Mouse (Mus musculus): Measurements from ENCODE around the gene Olfml3. TPM values are rescaled to one million over a fixed set of nuclear protein-coding genes. Genes with fewer than 3 reads are reported as not detected.

Gene Olfml3
- 5.6 and 6.3 TPM in 2 replicates for polyA plus RNA-seq (2014; fragmentation: Nextera tagmentation; extraction: Ambion mirVana)

GRCm38 (mm10) chr3:103737778-103738571, at the start of gene Olfml3:
Gene Olfml3, minus strand, starts transcription at chr3:103738001.
- peak; percentile 94 for DNase-seq (ENCODE audit: low spot score)
- Histone ChIP-seq H3K4me1 (ENCODE audit: control insufficient read depth, insufficient read depth, low read length) (peaks cover 38% of the 10 kb centered on the region), H3K4me3 (ENCODE audit: low read depth, low read length) (no peak within 1 kb of the TSS), H3K36me3 (ENCODE audit: control insufficient read depth, insufficient read depth, low read length) (peaks cover 6% of the 10 kb centered on the region; the same call in 1 of the 2 replicates), H3K9ac (ENCODE audit: low read length) (peak within 1 kb of the TSS; percentile 22; the same call in 1 of the 2 replicates), H3K27me3 (replicated peaks; ENCODE audit: control insufficient read depth, insufficient read depth, low read length) (no peaks in the 10 kb centered on the region), H3K4me2 (ENCODE audit: low read length) (peak within 1 kb of the TSS; percentile 42), H3K9me3 (replicated peaks; ENCODE audit: control insufficient read depth, low read length) (no peaks in the 10 kb centered on the region), H3K27ac (ENCODE audit: low read depth, low read length) (peak within 1 kb of the TSS; percentile 76)
- WGBS, result under 1% methylated on average over 18 of the region's 18 CpGs
- peak; percentile 71 for ATAC-seq

GRCm38 (mm10) chr3:103787225-103787624, 49.4 kb upstream of the Olfml3 start:
- H3K36me3 ChIP-seq (ENCODE audit: control insufficient read depth, insufficient read depth, low read length), result no peaks in the 10 kb centered on the region
- no peak overlapping the region for H3K4me3 ChIP-seq (ENCODE audit: low read depth, low read length)
- no peaks in the 10 kb centered on the region for H3K27me3 ChIP-seq (replicated peaks; ENCODE audit: control insufficient read depth, insufficient read depth, low read length)
- H3K4me1 ChIP-seq (ENCODE audit: control insufficient read depth, insufficient read depth, low read length), result peaks cover 17% of the 10 kb centered on the region
- ATAC-seq, result no peak
- H3K4me2 ChIP-seq (ENCODE audit: low read length), result no peak overlapping the region
- DNase-seq (ENCODE audit: low spot score), result no peak
- 66% methylated on average over 7 of the region's 7 CpGs for WGBS
- no peak overlapping the region for H3K27ac ChIP-seq (ENCODE audit: low read depth, low read length)
- no peaks in the 10 kb centered on the region for H3K9me3 ChIP-seq (replicated peaks; ENCODE audit: control insufficient read depth, low read length)
- no peak overlapping the region for H3K9ac ChIP-seq (ENCODE audit: low read length)

- no peak for DNase-seq (ENCODE audit: low spot score)
- H3K36me3 ChIP-seq (ENCODE audit: control insufficient read depth, insufficient read depth, low read length), result 0 out of 2 replicates have a peak, but pooled peaks cover 4% of the 10 kb centered on the region
- no peaks in the 10 kb centered on the region for H3K9me3 ChIP-seq (replicated peaks; ENCODE audit: control insufficient read depth, low read length)
- no peak overlapping the region for H3K4me3 ChIP-seq (ENCODE audit: low read depth, low read length)
- H3K27ac ChIP-seq (ENCODE audit: low read depth, low read length), result no peak overlapping the region
- 95% methylated on average over 4 of the region's 4 CpGs for WGBS
- H3K9ac ChIP-seq (ENCODE audit: low read length), result no peak overlapping the region
- no peak for ATAC-seq
- H3K27me3 ChIP-seq (replicated peaks; ENCODE audit: control insufficient read depth, insufficient read depth, low read length), result no peaks in the 10 kb centered on the region
- no peak overlapping the region for H3K4me2 ChIP-seq (ENCODE audit: low read length)
- H3K4me1 ChIP-seq (ENCODE audit: control insufficient read depth, insufficient read depth, low read length), result no peaks in the 10 kb centered on the region
Observed at GRCm38 (mm10) chr3:103782844-103783609, 45.2 kb upstream of the Olfml3 start.

- Histone ChIP-seq H3K4me1 (ENCODE audit: control insufficient read depth, insufficient read depth, low read length) (no peaks in the 10 kb centered on the region), H3K27ac (ENCODE audit: low read depth, low read length) (no peak overlapping the region), H3K36me3 (ENCODE audit: control insufficient read depth, insufficient read depth, low read length) (peaks cover 15% of the 10 kb centered on the region), H3K4me3 (ENCODE audit: low read depth, low read length) (no peak overlapping the region), H3K9ac (ENCODE audit: low read length) (no peak overlapping the region), H3K9me3 (replicated peaks; ENCODE audit: control insufficient read depth, low read length) (no peaks in the 10 kb centered on the region), H3K4me2 (ENCODE audit: low read length) (no peak overlapping the region), H3K27me3 (replicated peaks; ENCODE audit: control insufficient read depth, insufficient read depth, low read length) (no peaks in the 10 kb centered on the region)
- no peak for ATAC-seq
- DNase-seq (ENCODE audit: low spot score), result no peak
- WGBS, result 83% methylated on average over 5 of the region's 5 CpGs
Observed at GRCm38 (mm10) chr3:103780777-103781176, 43.0 kb upstream of the Olfml3 start.

GRCm38 (mm10) chr3:103780271-103780670, 42.5 kb upstream of the Olfml3 start:
- DNase-seq (ENCODE audit: low spot score) (no peak), ATAC-seq (no peak)
- Histone ChIP-seq H3K27ac (ENCODE audit: low read depth, low read length) (no peak overlapping the region), H3K4me1 (ENCODE audit: control insufficient read depth, insufficient read depth, low read length) (no peaks in the 10 kb centered on the region), H3K27me3 (replicated peaks; ENCODE audit: control insufficient read depth, insufficient read depth, low read length) (no peaks in the 10 kb centered on the region), H3K4me2 (ENCODE audit: low read length) (no peak overlapping the region), H3K9ac (ENCODE audit: low read length) (no peak overlapping the region), H3K36me3 (ENCODE audit: control insufficient read depth, insufficient read depth, low read length) (peaks cover 18% of the 10 kb centered on the region), H3K9me3 (replicated peaks; ENCODE audit: control insufficient read depth, low read length) (no peaks in the 10 kb centered on the region), H3K4me3 (ENCODE audit: low read depth, low read length) (no peak overlapping the region)
- 77% methylated on average over 3 of the region's 3 CpGs for WGBS

GRCm38 (mm10) chr3:103779183-103779582, 41.4 kb upstream of the Olfml3 start:
- no peak for ATAC-seq
- 67% methylated on average over 7 of the region's 7 CpGs for WGBS
- Histone ChIP-seq H3K9ac (ENCODE audit: low read length) (no peak overlapping the region), H3K4me3 (ENCODE audit: low read depth, low read length) (no peak overlapping the region), H3K4me2 (ENCODE audit: low read length) (no peak overlapping the region), H3K4me1 (ENCODE audit: control insufficient read depth, insufficient read depth, low read length) (no peaks in the 10 kb centered on the region), H3K27ac (ENCODE audit: low read depth, low read length) (no peak overlapping the region), H3K36me3 (ENCODE audit: control insufficient read depth, insufficient read depth, low read length) (peaks cover 21% of the 10 kb centered on the region), H3K27me3 (replicated peaks; ENCODE audit: control insufficient read depth, insufficient read depth, low read length) (no peaks in the 10 kb centered on the region), H3K9me3 (replicated peaks; ENCODE audit: control insufficient read depth, low read length) (no peaks in the 10 kb centered on the region)
- DNase-seq (ENCODE audit: low spot score), result no peak

GRCm38 (mm10) chr3:103778660-103779059, 40.9 kb upstream of the Olfml3 start:
- 89% methylated on average over 6 of the region's 6 CpGs for WGBS
- Histone ChIP-seq H3K4me2 (ENCODE audit: low read length) (no peak overlapping the region), H3K36me3 (ENCODE audit: control insufficient read depth, insufficient read depth, low read length) (peaks cover 21% of the 10 kb centered on the region), H3K27ac (ENCODE audit: low read depth, low read length) (no peak overlapping the region), H3K27me3 (replicated peaks; ENCODE audit: control insufficient read depth, insufficient read depth, low read length) (no peaks in the 10 kb centered on the region), H3K9me3 (replicated peaks; ENCODE audit: control insufficient read depth, low read length) (no peaks in the 10 kb centered on the region), H3K9ac (ENCODE audit: low read length) (no peak overlapping the region), H3K4me3 (ENCODE audit: low read depth, low read length) (no peak overlapping the region), H3K4me1 (ENCODE audit: control insufficient read depth, insufficient read depth, low read length) (no peaks in the 10 kb centered on the region)
- ATAC-seq, result no peak
- no peak for DNase-seq (ENCODE audit: low spot score)

- 89% methylated on average over 11 of the region's 11 CpGs for WGBS
- Histone ChIP-seq H3K4me1 (ENCODE audit: control insufficient read depth, insufficient read depth, low read length) (no peaks in the 10 kb centered on the region), H3K4me2 (ENCODE audit: low read length) (no peak overlapping the region), H3K9me3 (replicated peaks; ENCODE audit: control insufficient read depth, low read length) (no peaks in the 10 kb centered on the region), H3K9ac (ENCODE audit: low read length) (no peak overlapping the region), H3K27me3 (replicated peaks; ENCODE audit: control insufficient read depth, insufficient read depth, low read length) (no peaks in the 10 kb centered on the region), H3K4me3 (ENCODE audit: low read depth, low read length) (no peak overlapping the region), H3K36me3 (ENCODE audit: control insufficient read depth, insufficient read depth, low read length) (peaks cover 21% of the 10 kb centered on the region), H3K27ac (ENCODE audit: low read depth, low read length) (peak overlapping the region; percentile 14; the same call in 1 of the 2 replicates)
- ATAC-seq (no peak), DNase-seq (ENCODE audit: low spot score) (no peak)
Observed at GRCm38 (mm10) chr3:103777940-103778339, 40.1 kb upstream of the Olfml3 start.

- WGBS, result 83% methylated on average over 15 of the region's 15 CpGs
- H3K4me2 ChIP-seq (ENCODE audit: low read length), result no peak overlapping the region
- no peak overlapping the region for H3K4me3 ChIP-seq (ENCODE audit: low read depth, low read length)
- H3K9ac ChIP-seq (ENCODE audit: low read length), result no peak overlapping the region
- H3K27me3 ChIP-seq (replicated peaks; ENCODE audit: control insufficient read depth, insufficient read depth, low read length), result no peaks in the 10 kb centered on the region
- DNase-seq (ENCODE audit: low spot score) (no peak), ATAC-seq (no peak)
- no peak overlapping the region for H3K27ac ChIP-seq (ENCODE audit: low read depth, low read length)
- no peaks in the 10 kb centered on the region for H3K4me1 ChIP-seq (ENCODE audit: control insufficient read depth, insufficient read depth, low read length)
- H3K36me3 ChIP-seq (ENCODE audit: control insufficient read depth, insufficient read depth, low read length), result peaks cover 26% of the 10 kb centered on the region
- H3K9me3 ChIP-seq (replicated peaks; ENCODE audit: control insufficient read depth, low read length), result no peaks in the 10 kb centered on the region
Observed at GRCm38 (mm10) chr3:103774009-103774408, 36.2 kb upstream of the Olfml3 start.

All from forebrain, embryonic 14.5 days (tissue).